Mouse (Mus musculus) right cerebral cortex, postnatal 14 days (tissue): ENCODE results near the gene Myo1e.
"Not testable (repeated sequence)": the region's sequence is repeated elsewhere in the genome, so short reads cannot be mapped to it uniquely, and the experiment has no call there.

Experiments used
- DNase-seq: peaks from one replicate; pipeline ENCODE4 v3.0.0; 2022

The Myo1e gene

DNA sequence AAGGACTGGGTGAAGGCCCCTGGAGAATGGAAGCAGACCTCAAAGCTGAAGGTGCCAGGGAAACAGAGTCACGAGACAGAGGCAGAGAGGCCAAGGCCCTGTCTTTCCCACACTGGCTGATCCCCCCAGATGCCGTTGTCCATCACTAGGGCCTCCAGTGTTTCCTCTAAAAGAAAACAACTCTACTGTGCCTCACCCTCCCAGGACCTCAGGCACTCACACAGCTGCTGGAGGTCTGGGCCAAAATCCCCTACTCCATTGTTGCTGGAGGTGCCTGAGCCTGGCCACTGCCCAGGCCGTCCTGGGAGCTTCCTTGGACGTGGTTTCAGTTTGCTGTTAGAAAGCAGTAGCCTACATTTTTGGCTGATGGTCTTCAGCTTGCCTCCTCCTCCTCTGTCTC is 47.9 kb downstream of the Myo1e start:
- DNase-seq, result no peak

DNA sequence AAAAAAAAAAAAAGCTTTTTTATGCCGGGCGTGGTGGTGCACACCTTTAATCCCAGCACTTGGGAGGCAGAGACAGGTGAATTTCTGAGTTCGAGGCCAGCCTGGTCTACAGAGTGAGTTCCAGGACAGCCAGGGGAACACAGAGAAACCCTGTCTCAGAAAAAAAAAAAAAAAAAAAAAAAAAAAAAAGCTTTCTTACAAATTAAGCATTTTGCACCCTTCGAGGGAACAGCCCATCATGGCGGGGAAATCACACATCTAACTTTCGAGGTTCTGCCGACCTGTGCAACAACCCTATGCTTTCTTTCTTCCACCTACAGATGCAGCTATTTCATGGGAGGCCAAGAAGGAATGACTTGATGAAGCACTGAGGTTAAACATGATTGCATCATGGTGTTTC is 48.9 kb downstream of the Myo1e start:
- DNase-seq, result not testable (repeated sequence)

DNA sequence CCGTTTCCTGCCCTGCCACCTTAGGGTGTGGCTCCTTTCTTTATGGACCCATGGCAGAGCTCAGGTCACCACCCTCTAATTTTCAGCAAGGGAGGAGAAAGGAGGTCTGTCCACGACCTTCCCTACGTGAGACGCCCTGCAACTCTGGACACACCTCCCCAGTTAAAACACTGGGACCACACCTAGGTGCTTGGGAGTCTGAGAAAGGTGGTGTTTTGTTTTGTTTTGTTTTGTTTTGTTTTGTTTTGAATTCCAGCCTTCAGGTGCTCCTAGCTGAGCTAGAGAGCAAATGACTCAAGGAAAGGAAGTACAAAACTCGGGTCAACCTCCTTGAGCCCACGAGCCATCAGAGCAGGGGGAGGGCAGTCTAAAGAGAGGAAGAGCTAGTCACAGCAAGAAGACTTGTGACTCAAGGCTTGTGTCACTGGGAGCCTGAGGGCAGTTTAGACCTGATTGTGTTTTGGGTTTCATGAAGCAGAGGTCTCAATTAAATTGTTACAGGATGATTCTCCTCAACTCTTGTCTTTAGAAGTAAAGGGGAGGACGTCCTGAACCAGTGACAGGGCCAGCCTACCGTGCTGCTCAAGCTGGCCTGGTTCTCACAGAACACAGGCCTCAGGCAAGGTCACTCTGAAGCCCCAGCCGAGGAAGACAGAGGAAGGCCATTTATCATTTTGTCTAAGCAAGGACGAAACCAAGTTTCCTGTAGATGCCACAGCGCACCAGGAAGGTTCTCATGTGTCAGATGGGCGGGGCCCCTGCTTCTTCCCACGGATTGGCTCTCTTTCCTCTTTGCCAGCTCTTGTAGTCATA is 50.3 kb downstream of the Myo1e start:
- no peak for DNase-seq

DNA sequence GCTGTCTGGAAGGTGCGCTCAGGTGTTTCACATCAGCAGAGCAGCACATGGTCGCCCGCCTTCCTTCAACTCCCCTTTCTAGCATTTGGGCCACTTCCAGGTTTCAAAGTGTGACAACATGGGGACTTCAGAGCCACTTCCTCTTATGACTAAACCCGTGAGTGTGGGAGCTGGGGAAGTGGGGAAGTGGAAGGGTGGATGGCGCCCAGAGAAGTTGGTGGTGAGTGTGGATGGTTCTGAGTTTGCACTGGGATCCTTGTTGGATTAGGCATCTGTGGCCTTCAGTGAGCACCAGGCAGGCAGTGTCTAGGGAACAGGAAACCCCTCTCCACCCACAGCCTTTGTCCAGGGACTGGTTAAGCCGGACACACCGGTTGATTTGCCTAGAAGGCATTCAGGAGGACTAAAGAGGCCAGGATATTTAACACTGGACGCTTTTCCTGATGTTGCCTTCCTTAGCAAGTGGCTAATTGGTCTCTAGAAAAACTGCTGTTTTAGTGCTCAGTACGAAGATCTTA is 53.2 kb downstream of the Myo1e start:
- DNase-seq, result no peak

DNA sequence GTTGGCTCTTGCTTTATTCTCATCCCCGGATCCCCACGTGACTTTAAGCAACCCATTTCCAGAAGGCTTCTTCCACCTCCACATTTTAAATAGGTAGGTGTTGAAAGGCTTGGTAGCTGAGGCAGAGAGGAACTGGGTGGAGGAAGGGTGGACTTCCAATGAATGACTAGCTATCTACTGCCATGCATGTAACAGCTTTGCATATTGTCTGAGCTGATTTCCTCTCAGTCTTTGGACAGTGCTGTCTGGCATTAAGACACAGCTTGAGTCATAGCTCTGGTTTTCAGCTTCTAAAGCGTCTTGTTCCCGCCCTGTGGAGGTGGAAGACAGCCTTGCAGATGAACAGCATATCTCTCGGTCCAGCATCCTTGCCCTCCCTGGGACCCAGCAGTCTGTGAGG is 54.5 kb downstream of the Myo1e start:
- DNase-seq, result no peak

DNA sequence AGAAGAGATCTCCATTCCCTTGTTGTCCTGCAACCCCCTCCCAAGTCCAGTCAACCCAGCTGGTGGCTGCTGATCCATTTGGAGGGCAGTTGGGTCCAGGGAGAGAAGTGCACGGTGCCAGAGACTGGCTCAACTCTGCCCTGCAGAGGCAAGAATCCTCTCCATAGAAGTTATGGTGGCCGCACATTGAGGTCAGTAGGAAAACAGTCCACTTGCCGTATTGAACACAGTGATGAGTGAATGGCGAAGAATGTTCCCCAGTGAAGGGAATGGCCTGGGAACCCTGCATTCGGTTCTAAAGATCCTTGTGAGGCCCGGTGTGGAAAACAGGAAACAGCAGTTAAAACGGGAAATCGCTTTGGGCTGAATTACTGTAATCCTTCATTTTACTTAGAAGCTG is 56.0 kb downstream of the Myo1e start:
- DNase-seq, result no peak

DNA sequence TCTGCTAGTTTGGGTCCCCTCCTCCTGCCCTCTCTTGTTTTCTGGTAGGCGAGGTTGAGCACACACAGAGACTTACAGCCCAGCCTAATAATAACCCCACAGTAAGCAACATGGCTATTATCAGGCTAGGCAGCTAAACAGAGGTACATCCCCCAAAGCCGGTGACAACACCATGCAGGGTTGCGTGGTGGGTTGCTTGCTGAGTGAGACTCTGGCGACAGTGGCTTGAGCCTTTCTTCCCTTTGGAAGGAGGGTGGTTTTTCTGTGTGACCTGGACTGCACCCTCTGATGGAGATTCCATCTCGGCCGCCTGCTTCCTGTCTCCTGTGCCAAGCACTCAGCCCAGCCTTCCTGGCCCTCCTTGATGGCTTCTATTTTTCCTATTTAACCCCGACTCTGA is 56.6 kb downstream of the Myo1e start:
- no peak for DNase-seq

DNA sequence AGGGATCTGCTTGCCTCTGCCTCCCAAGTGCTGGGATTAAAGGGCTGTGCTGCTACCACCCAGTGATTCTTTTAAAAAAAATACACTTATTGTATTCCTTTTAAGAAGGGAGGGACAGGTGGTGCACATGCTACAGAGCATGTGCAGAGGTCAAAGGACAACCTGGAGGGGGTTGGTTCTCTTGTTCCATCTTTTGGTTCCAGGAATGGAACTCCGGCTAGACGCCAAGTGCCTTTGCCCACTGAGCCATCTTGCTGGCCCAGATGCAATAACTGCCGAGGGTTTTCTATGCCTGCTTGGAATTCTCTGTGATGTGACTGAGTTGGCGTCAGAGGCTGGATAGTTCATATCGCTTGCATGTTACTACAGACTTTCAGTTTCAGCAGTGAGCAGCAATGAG is 58.4 kb downstream of the Myo1e start:
- DNase-seq, result no peak

DNA sequence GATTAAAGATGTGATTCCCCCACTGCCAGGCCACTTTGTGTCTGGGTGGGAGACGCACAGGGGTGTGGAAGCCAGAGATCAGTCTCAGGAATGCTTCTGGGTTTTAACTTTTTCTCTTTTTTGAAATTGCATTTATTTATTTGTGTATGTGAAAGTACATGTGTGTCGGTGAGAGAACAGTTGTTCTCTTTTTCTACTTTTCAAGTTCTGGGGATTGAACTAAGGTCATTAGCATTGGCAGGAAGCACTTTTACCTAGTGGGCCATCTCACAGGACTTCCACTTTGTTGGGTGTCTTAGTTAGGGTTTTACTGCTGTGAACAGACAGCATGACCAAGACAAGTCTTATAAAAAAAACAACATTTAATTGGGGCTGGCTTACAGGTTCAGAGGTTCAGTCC is 59.0 kb downstream of the Myo1e start:
- no peak for DNase-seq

DNA sequence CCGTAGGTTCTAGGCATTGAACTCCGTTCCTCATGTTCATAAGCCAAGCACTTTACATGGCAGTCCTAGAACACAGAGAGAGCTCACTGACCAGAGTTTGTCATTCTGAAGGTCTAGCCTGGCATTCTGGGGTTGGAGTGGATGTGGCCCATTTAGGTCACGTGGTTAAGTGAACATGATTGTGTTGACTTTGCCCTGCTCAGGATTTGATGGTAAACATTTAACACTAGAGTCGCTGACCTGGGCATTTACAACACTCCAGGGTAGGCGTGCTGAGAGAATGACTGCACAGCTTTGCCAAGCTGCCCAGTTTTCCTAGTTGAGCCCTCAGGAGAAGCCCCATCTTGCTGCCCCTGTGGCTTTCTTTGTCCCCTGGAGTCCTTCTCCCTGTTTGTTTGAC is 60.0 kb downstream of the Myo1e start:
- DNase-seq, result no peak

DNA sequence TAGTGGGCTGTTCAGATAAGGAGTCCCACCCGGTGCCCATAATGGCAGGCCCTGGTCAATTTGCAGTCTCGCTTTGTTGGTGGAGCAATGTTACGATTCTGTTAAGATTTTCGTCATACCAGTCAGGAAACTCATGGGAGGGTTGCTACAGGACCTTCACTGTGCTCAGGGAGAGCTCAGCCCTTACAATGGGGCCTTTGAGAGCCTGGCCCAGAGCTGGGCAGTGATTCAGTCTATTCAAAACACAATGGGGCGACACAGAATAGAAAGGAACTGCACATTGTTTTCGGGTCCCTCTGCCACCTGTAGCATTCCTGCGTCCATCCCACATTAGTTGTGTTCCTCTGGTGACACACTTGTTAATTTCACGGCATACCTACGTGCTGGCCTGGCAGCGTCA is 62.2 kb downstream of the Myo1e start:
- DNase-seq, result no peak

DNA sequence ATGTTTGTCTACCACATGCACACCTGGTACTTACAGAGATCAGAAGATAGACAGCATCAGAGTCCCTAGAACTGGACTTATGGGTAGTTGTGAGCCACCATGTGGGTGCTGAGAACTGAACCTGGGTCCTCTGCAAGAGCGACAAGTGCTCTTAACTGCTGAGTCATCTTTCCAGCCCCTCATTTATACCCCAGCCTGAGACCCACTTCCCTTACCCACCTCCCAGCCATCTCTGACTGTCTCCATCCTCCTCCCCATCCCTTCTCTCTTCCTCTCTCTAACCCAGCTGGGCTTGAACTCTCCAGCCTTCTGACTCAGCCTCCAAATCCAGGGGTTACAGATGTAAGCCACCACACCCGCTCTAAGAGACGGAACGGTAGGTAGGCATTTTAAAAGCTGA is 63.3 kb downstream of the Myo1e start:
- no peak for DNase-seq

DNA sequence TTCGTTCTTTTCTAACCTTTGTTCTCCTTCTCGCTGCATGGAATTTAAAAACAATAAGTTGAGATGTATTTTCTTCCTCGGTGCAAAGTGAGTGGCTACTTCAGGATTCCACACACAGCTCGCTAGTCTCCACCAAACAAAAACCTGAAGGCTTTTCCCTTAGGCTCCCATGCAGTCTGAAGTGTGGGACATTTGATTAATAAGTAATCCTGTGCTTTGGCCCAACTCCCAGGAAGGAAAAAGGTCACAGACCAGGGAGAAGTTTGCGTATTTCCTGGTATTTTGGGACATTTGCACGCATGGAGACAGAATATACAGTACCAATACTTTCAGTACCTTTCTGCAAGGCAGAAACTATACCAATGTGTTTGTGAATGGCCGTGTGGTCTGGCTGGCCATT is 64.0 kb downstream of the Myo1e start:
- DNase-seq, result no peak

DNA sequence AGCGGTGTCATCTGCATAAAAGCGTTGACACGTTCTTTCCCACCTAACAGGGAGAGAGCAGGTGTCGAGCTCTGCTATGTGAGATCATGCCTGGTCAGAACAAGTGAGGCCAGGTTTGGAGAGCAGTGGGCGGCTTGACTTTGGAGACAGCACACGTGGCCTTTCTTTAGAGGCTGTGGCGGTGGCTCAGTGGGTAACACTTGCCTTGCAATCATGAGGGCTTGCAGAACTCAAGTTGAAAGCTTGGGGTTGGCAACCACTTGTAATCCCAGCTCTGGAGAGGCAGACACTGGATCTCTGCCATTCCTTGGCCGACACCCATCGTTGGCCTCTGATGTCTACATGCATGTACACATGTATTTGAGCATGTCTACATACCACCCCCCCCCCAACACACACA is 64.5 kb downstream of the Myo1e start:
- DNase-seq, result no peak

DNA sequence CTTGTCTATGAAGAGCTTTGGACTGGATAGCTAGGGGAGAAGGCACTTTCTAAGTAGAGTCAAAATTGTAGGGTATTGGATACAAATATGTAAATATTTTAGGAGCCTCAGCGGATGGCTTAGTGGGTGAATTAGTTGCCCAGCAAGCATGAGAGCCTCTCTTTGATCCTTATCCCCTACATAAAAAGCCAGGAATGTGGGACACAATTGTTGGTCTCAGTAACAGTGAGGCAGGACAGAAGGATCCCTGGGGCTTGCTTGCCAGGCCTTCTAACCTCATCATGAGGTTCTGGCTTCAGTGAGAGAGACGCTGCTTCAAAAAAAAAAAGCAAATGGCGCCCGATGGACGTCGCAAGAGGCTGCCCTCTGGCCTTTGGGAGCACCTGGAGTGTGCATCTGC is 66.9 kb downstream of the Myo1e start:
- DNase-seq, result no peak

DNA sequence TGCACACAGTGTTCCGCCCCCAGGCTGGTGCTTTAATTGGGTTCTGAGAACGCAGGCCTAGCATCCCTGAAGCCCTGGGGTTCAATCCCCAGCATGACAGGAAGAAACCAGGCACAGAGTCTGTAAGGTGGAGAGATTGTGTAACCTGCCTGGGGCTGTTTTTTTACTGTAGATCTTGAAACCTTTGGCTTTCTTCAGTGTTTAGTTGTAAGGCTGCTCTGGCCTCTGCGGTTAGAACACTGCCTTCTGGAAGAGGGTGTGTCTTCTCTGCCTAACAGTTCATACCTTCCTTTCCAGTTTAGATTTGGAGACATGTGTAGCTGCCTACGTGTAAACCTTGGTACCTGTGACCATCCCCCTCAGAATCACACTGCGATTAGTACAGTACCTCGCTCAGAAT is 67.3 kb downstream of the Myo1e start:
- DNase-seq, result no peak

DNA sequence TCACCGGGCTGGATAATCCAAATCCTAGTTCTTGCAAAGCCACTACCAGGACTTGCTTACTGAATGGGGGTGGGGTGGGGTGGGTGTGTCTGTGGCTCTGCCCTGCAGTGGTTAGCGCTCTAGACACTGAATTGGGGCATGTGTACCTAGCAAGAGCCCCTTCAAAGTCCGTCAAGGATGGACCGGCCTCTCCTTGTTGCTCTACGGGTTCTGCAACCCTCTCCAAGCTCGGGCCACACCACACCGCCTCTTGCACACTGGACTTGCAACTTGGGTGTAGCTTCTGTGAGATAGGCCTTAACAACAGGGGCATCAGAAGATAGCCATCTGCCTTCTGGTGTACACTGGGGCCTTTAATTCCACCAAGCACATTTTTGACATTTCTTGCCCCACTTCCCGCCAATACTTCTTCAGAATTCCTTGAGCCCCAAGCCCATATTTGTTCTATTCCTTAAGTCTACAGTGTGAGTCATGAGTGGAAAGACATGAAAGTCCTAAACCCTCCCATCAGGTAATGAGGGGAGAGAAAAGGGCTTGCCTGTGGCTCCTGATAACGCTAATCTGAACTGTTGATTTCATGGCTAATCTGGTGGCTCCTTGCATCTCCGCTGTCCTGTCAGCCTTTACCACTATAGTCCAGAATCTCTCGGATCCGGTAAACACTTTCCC is 67.9 kb downstream of the Myo1e start:
- DNase-seq, result no peak

DNA sequence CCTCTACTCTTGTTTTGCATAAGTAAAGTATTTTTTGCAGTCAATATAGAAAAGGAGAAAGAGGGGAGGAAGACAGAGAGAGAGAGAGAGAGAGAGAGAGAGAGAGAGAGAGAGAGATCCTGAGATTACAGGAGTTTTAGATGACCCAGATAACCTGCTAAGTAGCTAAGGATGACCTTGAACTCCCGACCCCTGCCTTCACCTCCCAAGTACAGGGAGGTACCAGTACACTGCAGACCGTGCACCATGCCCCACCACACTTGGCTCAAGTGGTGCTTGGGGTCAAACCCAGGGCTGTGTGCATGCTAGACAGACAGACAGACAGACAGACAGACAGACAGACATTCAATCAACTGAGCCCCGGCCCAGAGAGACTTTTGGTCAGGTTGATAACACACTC is 69.9 kb downstream of the Myo1e start:
- DNase-seq, result no peak

DNA sequence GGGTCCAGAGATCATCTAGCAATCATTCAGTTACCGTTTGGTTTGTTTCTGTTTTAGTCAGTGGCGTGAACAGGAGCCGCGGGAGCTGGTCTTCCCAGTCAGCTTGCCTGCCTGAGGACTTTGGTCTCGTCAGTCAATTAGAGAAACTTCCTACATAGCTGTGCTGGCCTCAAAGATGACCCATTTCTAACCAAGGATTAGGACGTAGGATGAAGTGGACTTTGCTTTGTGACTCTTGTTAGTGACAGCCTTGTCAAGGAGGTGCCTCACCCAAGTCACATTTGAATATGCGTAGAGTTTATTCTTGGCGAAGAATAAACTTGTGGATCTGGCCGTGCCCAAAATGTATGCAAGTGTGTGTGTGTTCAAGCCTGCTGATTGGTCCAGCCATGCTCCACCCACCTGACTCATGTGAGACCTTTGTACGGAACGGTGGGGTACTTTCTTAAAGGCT is 70.4 kb downstream of the Myo1e start:
- DNase-seq, result no peak

DNA sequence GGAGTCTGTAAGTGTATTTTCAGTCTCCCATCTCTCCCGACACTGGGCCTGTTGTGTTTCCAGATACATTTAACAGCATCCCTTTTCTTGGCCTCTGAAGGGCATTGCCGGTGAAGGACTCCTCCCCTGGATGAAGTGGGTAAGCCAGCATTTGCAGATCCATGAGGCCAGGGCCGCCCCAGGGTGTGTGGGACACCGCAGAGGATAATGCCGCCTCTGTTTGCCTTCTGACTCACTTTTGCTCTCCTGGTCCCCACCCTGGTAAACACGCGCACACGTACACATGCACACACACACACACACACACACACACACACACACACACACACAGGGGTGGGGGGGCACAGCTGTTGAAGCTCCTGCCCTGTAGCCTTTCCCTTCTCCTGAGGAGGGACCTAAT is 74.3 kb downstream of the Myo1e start:
- no peak for DNase-seq

DNA sequence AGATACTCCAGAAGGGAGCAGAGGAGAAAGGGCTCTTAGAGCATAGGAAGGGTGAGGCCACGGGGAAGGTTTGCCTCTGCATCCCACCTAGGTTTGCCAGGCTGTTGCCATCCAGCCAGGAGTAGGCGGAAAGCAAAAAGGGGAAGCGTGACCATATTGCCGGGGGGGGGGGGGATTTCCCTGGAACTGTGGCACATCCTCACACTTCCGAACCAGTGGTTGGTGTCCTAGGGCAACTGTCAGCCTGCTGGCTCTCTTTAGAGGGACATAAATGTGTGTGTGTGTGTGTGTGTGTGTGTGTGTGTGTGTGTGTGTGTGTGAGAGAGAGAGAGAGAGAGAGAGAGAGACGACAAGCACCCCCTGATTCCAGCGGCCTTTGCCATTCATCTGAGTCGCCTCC is 75.0 kb downstream of the Myo1e start:
- no peak for DNase-seq

DNA sequence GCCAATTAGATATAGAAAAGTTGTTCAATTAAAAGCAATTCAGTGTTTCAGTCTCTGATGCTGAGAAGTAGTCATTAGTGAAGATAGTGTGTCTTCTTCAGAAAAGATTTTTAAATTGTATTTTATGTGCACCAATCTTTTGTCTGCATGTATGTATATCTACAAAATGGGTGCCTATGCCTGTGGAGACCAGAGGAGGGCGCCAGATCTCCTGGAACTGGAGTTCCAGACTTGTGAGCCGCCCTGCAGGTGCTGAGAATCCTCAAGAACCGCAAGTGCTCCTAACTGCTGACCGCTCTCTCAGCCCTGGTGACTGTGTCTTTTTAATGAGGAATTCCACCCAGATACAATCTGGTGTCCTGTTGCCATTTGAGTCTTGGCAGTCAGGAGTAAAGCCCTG is 76.0 kb downstream of the Myo1e start:
- DNase-seq, result no peak

DNA sequence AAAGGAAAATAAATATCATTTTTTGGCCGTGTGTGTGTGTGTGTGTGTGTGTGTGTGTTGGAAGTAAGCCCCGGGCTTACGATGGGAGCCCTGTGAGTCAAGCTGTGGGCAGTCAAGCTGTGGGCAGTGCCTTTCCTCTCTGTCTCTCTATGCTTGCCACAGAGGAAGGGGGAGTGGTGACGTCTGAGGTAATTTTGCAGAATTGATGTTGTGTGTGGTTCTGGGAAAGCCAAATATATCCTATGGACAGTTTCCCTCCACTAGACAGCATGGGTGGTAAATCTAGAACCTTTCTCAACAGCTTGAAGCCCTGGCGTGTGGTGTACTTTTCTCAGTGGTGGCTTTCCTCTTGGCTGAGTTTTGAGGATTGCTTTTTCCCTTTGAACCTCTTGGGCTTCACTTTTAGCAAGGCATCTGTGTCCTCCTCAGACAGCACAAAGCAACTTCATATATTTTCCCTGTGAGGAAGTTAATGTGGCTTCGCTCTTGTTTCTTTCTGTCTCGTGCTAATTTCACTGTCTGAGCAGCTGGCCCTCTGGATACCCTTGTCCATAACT is 77.5 kb downstream of the Myo1e start:
- no peak for DNase-seq

DNA sequence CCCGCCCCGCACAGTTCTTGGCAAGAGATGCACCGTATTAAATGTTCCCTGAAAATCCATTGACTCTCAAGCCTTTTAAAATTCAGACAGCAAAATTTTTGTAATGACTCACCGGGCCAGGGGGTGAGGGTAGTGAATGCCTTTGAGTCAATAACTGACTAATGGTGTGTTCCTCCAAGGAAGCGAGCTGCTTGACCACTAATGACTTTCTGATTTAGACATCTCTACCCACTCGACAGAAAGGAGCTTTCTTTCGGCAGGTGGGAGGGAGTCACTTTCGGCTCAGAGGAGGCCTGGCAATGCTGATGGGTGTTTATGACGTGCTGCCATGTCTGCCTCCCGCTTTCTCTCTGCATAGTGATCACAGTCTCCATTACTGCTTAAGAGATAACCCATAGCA is 83.6 kb downstream of the Myo1e start:
- DNase-seq, result no peak
